Comparison of ENCODE assay signal across 28 mouse cellular contexts in the genomic region with DNA sequence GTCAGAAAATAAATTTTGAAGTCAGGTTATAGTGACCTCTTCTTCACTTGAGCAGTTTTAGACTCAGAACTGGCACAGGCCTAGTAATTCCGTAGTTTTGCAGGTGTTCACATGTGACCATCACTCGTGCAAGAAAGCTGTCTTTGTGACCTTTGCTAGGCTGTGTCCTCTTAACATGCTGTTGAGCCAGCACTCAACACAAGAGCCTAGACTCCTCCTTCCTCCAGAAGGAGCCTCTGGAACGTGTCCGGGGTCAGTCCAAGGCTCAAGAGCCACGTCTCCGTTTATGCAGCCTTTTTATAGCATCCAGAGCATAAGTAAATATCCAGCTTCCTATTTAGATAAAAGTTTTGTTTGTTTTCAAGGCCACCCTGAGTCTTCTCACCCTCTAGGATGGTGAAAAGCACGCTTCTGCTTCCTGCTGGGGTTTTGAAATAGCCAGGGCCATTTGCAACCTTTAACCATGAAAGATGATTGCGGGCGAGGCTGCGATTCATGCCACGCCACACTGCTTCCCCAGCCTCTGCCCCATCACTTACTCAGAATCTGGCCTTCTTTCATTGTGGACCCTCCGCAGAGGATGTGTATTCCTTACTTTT. TPM values are rescaled to one million over a fixed set of nuclear protein-coding genes. Genes with fewer than 3 reads are reported as not detected.
A peak's percentile ranks its signal among the peaks of the same experiment; 100 is the strongest.
DNase-seq lines count a peak whose midpoint lies in the region; ATAC-seq lines count a peak whose summit lies in the region.
"Had no signal": no experiment of that assay in that cellular context is flagged by ENCODE, and none has a peak within 500 bp of the region (broad histone marks: within the 10 kb centered on the region; RNA-seq: fewer than 3 reads in every experiment).

No protein-coding gene starts in this region.

- H3K4me2 ChIP-seq in intestine, embryonic 15.5 days (replicated peaks) = no peak overlapping the region
- H3K4me2 ChIP-seq in kidney, embryonic 15.5 days = no peak overlapping the region
- H3K4me2 ChIP-seq: heart, embryonic 13.5 days; hindbrain, embryonic 12.5 days; limb, embryonic 12.5 days; liver, embryonic 11.5 days had no signal

- H3K27ac ChIP-seq in intestine, embryonic 15.5 days = no peak overlapping the region
- H3K27ac ChIP-seq in kidney, embryonic 15.5 days = peak overlapping the region; percentile 52
- H3K27ac ChIP-seq: gastrocnemius, adult 2 months; heart, embryonic 13.5 days; hindbrain, embryonic 12.5 days; layer of hippocampus, adult 2 months; limb, embryonic 12.5 days had no signal

- H3K36me3 ChIP-seq in intestine, embryonic 15.5 days = no peaks in the 10 kb centered on the region
- H3K36me3 ChIP-seq in kidney, embryonic 15.5 days = no peaks in the 10 kb centered on the region
- H3K36me3 ChIP-seq: heart, embryonic 13.5 days; hindbrain, embryonic 12.5 days; limb, embryonic 12.5 days had no signal

- H3K27me3 ChIP-seq in intestine, embryonic 15.5 days (replicated peaks) = no peaks in the 10 kb centered on the region
- no peaks in the 10 kb centered on the region for H3K27me3 ChIP-seq in kidney, embryonic 15.5 days
- H3K27me3 ChIP-seq: hindbrain, embryonic 12.5 days; limb, embryonic 12.5 days had no signal

- ATAC-seq in intestine, embryonic 15.5 days = peak; percentile 88
- ATAC-seq in kidney, embryonic 15.5 days (replicated peaks; ENCODE audit: low FRiP score) = no peak
- ATAC-seq: forebrain, embryonic 14.5 days; liver, postnatal 0 days had no signal

- no peaks in the 10 kb centered on the region for H3K4me1 ChIP-seq in intestine, embryonic 15.5 days (replicated peaks)
- peaks cover 39% of the 10 kb centered on the region for H3K4me1 ChIP-seq in kidney, embryonic 15.5 days
- H3K4me1 ChIP-seq: heart, embryonic 13.5 days; hindbrain, embryonic 12.5 days; limb, embryonic 12.5 days had no signal

- no peak overlapping the region for H3K4me3 ChIP-seq in intestine, embryonic 15.5 days (replicated peaks)
- no peak overlapping the region for H3K4me3 ChIP-seq in kidney, embryonic 15.5 days (replicated peaks)
- H3K4me3 ChIP-seq: gastrocnemius, adult 2 months; heart, embryonic 13.5 days; hindbrain, embryonic 12.5 days; layer of hippocampus, adult 2 months; limb, embryonic 12.5 days had no signal

- 58% methylated on average over 12 of the region's 12 CpGs for WGBS in intestine, embryonic 15.5 days
- WGBS in kidney, embryonic 15.5 days = 71% methylated on average over 12 of the region's 12 CpGs

- no peak overlapping the region for H3K9ac ChIP-seq in intestine, embryonic 15.5 days
- H3K9ac ChIP-seq in kidney, embryonic 15.5 days = no peak overlapping the region
- H3K9ac ChIP-seq: heart, embryonic 13.5 days; hindbrain, embryonic 12.5 days; limb, embryonic 12.5 days; liver, postnatal 0 days had no signal

- no peaks in the 10 kb centered on the region for H3K9me3 ChIP-seq in intestine, embryonic 15.5 days
- no peaks in the 10 kb centered on the region for H3K9me3 ChIP-seq in kidney, embryonic 15.5 days (replicated peaks)
- H3K9me3 ChIP-seq: heart, embryonic 13.5 days; hindbrain, embryonic 12.5 days; limb, embryonic 12.5 days had no signal

- peak; percentile 54 for DNase-seq in 416B (ENCODE audit: low read depth)
- DNase-seq in kidney, postnatal 36 days = peak; percentile 68 to 79
- DNase-seq in thymus, adult 18-20 months = no peak
- no peak for DNase-seq in ovary, postnatal 14 days (ENCODE audit: low spot score)
- no peak for DNase-seq in right cerebral cortex, postnatal 14 days
- DNase-seq: adrenal gland, adult 8-10 months; cerebellum, adult 2 months; cerebellum, postnatal 36 days; gastrocnemius, adult 2 months; heart, postnatal 14 days; layer of hippocampus, postnatal 36 days; liver, postnatal 0 days; lung, postnatal 36 days; midbrain, embryonic 14.5 days; right cerebral cortex, postnatal 25 days; thymus, postnatal 36 days had no signal

RNA-seq across cellular contexts. Expression of gene Heatr6, which starts 38.9 kb away (rescaled TPM):
- polyA plus RNA-seq in intestine, embryonic 15.5 days (2015; fragmentation: Nextera tagmentation; extraction: Ambion mirVana) = 19.1 and 19.7 TPM in 2 replicates
- 22.7 and 25.2 TPM in 2 replicates for polyA plus RNA-seq in kidney, embryonic 15.5 days (2015; fragmentation: Nextera tagmentation; extraction: Ambion mirVana)

RNA-seq across cellular contexts. Expression of gene Wfdc21, which starts 45.7 kb away (rescaled TPM):
- polyA plus RNA-seq in intestine, embryonic 15.5 days (2015; fragmentation: Nextera tagmentation; extraction: Ambion mirVana) = 2.4 TPM in 1 of 2 replicates, not detected in the other
- 1.0 and 1.4 TPM in 2 replicates for polyA plus RNA-seq in kidney, embryonic 15.5 days (2015; fragmentation: Nextera tagmentation; extraction: Ambion mirVana)
- polyA plus RNA-seq: C2C12; forebrain, embryonic 14.5 days; frontal cortex, adult 2 months; heart, embryonic 13.5 days; hindbrain, embryonic 12.5 days; limb, embryonic 12.5 days; midbrain, embryonic 14.5 days; neural tube, embryonic 11.5 days had no signal

RNA-seq across cellular contexts. Expression of gene Hnf1b, which starts 57.4 kb away (rescaled TPM):
- polyA plus RNA-seq in intestine, embryonic 15.5 days (2015; fragmentation: Nextera tagmentation; extraction: Ambion mirVana) = 9.3 and 11.2 TPM in 2 replicates
- polyA plus RNA-seq in kidney, embryonic 15.5 days (2015; fragmentation: Nextera tagmentation; extraction: Ambion mirVana) = 78.5 and 83.3 TPM in 2 replicates
- polyA plus RNA-seq: C2C12; embryonic facial prominence, embryonic 14.5 days; limb, embryonic 12.5 days had no signal

Comparison
In these comparisons a context has a peak if more than half of its experiments do, and no peak if none do; other contexts are left out.
1. DNase-seq: peak in 416B (single experiment) and kidney, postnatal 36 days (2 of 2); none in thymus, adult 18-20 months (0 of 2), ovary, postnatal 14 days (single experiment) and right cerebral cortex, postnatal 14 days (single experiment).